Mouse (Mus musculus): Measurements from ENCODE around the gene Atpif1.
"Not testable (repeated sequence)": the region's sequence is repeated elsewhere in the genome, so short reads cannot be mapped to it uniquely, and the experiment has no call there.

Gene Atpif1

DNA sequence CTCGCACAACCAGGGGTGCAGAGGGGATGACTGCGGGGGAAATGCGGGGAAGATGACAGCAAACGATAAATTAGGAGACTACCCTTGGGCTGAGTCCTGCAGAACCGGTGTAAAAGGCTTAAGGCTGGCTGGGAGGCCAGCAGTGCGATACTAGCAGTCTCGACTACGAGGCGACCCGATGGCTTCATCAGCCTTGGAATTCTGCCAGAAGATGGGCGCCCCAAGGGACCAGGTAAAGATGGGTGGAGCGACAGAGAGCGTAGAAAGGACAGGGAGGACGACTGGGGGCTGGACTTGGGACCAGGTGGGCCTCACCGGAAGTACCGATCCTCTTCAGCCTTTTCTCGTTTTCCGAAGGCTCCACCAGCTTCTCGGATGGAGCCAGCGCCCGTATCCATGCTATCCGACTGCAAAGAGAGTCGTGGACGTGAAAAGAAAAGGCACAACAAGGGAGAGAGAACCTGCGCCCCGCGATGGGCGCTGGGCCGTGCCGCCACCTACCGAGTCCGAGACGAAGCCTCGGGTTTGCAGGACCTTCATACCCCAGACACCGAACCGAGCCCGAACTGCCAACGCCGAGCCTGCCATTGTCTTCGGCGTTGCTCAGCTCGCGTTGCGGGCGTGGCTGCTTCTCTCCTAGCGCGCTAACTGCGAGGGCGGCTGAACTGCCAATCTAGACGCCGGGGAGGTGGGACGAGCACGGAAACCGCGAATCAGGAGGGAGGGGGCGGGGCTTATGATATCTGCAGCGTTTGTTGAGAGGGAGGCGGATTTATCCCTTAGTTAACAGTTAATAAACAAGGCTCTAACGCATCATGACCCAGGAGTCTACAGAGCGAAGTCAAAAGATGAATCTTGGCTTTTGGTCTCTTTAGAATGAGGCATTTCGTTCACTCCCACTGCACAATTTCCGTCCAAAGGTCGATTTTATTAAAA is at the start of gene Atpif1:
TSS of gene Atpif1 (minus strand) at position 679 of the 936 bp plus-strand sequence.
- peak; percentile 97 for DNase-seq (ENCODE audit: low read depth, low spot score)

DNA sequence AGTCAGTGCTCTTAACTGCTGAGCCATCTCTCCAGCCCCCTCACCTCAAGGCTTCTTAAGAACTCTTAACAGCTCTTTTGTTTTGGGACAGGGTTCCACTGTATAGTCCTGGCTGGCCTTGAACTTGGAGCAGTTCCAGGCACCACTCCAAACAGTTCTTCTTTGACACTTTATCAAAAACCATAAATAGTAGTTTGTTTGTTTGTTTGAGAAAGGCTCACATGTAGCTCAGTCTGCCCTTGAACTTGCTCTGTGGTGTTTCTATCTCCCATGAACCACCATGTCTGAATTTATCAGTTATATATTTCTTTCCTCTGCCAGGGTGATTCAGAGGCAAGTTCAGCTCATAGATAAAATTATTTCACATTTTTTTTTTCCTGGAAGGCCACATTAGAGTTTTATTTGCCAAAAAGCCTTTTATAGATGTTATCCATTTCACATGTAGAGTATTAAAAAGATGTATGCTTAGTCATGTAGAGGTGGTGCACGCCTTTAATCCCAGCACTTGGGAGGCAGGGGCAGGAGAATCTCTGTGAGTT is 41.4 kb upstream of the Atpif1 start:
- no peak for DNase-seq (ENCODE audit: low read depth, low spot score)

DNA sequence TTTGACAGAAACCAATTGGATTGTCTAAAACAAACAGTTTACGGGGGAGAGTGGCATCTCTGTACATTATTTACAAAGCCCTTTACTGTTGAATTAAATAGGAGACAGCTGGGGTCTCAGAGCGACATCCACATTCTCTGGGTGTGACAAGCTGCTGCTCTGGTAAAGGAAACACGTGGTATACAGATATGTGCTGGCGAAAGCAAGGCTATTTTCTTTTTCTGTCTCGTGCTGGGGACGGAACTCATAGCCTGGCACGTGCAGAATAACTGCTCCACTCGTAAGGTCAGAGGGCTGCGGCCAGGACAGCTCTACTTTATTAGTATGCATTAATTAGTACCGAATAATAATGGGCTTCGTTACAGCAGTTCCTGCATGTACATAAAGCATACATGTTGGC is 39.9 kb upstream of the Atpif1 start:
- no peak for DNase-seq (ENCODE audit: low read depth, low spot score)

DNA sequence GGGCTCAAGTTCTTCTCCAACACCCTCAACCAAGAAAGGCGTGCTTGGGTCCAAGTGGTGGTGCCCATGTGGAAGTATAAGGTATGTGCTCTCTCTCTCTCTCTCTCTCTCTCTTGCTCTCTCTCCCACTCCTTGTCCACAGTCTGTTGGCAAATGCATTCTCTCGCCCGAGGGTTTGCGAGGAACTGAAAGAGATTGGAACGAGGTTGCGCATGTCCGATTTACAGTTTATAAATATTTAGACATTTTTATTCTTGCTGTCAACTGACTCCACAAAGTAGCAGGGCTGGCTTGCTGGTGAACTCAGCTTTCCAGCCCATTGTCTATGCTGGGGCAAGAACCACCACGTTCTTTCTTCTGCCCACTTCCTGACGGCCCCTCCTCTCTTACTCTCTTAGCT is 37.7 kb upstream of the Atpif1 start:
- DNase-seq (ENCODE audit: low read depth, low spot score): no peak

DNA sequence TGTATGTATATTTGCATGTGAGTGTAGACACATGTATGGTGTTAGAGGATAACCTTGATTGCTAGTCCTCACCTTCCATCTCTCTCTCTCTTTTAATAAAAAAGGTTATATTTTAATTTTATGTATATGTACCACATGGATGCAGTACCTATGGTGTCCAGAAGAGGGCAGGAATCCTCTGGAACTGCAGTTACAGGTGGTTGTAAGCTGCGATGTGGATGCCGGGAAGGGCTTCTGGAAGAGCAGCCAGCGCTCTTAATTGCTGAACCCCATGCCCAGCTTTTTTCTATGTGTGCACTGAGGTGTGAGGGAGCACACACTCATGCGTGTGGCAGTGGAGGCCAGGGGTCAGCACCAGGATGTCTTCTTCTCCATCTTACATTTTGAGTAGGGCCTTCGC is 35.7 kb upstream of the Atpif1 start:
- DNase-seq (ENCODE audit: low read depth, low spot score): no peak

DNA sequence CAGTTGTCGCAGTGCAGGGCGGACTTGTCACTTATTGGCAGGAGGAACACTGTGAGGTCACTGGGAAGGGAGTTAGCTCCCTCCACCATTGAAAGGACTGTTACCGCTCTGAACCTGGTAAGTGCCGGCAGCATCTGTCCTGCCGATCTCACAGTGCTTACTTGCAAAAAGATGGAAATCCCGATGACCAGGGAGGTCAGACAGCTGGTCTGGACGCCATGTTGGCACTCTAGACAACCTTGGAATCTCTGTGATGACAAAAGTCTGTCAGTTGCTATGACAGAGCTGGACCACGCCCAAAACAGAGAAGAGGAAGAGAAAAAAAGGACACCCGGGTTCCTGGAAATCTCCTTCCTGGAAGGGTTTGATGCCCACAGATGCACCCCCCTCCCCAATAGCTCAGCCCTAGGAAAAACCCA is 33.9 kb upstream of the Atpif1 start:
- DNase-seq (ENCODE audit: low read depth, low spot score): no peak

DNA sequence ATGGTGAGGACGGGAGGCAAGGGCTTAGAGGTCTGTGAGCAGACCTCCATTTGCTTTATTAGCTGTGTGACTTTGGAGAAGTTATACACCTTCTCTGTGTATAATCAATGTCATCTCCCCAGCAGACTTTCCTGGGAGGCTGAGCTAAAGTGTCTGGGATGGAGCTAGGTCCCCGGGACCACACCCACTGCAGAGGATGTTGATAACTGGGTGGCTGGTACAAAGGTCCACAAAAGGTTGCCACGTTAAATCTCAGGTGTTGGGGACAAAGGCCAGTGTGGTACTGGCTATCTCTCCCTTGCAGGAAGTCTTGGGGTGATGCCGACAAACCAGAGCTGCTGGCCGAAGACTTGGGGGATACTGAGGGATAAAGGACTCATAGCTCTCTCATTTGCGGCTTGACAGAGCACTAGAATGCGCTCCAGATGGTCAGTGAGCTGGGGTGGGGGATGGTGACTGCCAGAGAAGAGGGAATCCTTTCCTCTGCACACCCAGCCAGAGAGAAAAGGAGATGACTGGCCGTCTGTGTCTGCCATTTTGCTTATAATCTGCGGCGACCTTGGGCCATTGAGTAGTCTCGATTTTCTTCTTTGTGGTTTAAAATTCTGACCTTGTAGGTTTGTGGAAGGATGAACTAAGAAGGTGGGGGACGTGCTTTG is 31.8 kb upstream of the Atpif1 start:
- no peak for DNase-seq (ENCODE audit: low read depth, low spot score)

DNA sequence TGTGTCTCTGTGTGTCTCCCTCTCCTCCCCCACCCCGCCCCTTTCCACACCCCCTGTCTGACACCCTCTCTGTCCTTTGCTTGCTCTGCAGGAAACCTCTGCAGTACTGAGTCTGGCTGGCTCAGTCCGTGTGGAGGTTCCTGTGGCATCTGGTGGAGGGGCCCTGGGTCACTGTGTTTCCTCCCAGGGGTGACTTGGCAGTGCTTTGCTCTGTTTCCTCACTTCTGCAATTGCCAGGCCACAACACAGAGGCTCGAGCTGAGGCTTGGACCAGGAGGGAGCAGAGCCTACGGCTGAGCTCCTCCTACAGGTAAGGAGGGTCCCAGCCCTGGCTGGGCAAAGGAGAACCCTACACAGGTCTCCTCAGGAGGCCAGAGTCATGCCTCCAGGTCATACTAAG is 30.5 kb upstream of the Atpif1 start, which contains the start of gene Ptafr:
TSS of gene Ptafr (plus strand) at position 103 of the 400 bp plus-strand sequence.
- DNase-seq (ENCODE audit: low read depth, low spot score): peak; percentile 36

DNA sequence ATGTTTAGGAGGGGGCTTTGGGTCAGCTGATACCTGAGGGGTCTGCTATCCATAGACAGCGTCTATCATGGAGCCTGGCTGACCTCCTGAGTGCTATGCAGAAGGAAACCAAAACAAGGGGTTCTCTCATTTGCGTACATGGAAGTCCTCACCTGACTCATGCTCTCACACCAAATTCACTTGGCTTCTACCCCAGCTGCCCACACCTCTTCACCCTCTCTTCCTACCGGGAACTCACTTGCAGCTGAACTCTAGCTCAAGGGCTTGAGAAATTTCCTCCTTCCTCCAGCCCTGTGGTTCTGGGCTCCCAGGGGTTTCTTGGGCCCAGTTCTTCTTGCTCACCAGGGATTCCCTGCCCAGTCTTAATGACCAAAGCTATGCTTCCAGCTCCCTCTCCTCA is 29.8 kb upstream of the Atpif1 start:
- DNase-seq (ENCODE audit: low read depth, low spot score): no peak

DNA sequence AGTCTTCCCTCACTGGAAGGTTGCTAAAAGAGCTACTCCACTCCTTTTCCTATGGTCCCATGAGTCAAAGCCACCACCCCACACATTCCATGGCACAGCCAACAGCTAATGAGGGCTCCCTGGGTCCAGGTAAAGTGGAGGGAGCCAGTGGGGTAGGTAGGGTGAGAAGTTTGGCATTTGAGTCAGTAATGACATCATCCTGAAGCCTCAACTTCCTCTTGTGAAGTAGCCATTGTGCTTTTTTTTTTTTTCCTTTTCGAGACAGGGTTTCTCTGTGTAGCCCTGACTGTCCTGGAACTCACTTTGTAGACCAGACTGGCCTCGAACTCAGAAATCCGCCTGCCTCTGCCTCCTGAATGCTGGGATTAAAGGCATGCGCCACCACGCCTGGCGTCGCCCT is 22.1 kb upstream of the Atpif1 start:
- DNase-seq (ENCODE audit: low read depth, low spot score): not testable (repeated sequence)

DNA sequence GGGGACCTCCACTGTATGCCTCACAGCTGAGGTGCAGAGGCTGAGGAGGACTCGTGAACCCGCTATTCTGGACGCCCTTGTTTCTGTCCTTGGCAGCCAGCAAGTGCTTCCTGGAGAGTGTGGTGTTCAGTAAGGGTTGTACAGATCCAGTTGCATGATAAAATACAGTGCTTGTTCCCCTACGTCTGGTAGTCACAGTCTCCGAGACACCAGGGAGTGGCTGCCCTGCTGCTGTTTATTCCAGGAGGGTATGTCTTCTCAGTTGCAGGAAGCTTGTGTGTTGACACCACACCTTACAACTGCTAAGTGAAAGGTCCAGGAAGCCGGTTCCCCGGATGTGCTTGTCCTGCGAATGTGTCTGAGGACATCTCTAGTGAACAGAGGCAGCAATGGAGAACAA is 21.2 kb upstream of the Atpif1 start:
- no peak for DNase-seq (ENCODE audit: low read depth, low spot score)

DNA sequence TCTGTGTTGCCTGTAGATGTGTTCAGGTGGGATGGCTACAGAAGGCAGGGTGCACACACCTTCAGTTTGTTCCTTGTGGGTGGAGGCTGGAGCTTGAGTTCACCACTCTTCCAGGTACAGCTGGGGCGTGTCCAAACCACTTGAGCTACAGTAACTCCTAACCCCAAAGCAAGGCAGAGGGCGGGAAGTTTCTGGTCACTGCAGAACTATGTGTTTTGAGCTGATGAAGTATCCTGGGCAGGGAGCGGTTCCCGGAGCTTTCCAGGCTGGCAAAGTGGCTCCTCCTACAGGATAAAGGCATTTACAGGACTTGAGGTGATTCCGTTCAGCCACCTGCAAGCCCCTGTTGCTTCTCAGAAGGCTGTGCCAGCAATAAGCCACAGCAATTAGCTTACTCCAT is 20.8 kb upstream of the Atpif1 start:
- DNase-seq (ENCODE audit: low read depth, low spot score): no peak

DNA sequence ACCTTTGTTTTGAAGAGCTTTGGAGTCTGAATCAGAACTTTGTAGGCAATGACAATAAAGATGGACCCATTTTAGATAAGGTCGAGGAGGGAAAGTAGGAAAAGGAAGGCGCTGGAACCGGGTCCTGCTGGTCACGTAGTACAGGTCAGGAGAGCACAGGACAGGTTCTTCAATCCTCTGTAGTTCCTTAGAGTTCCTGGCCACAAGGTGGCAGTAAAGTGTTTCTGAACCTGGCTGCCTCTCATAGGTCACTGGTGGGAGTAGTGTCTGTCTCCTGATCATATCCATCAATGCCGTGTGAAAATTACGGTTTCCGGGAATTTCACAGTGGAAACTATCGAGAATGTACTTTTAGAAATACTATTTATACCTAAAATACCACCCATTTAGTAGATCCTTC is 12.4 kb upstream of the Atpif1 start:
- peak; percentile 74 for DNase-seq (ENCODE audit: low read depth, low spot score)

DNA sequence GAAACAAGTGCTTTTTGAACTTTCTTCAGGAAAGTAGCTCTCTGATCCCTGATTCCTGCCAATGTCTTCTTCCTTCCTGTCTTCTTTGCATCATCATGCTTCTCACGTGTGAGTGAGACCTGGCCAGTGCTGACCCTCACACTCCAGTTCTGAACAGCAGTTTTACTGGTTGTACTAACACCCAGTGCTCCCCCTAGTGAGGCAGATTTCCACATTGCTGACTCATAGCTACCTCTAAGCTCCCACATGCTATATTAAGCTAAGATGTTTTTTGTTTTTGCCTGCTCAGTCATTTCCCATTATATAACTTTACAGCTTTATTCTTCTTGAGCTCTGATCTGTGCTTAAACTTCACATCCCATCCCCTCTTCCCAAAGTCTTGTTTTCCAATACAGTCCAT is 9.3 kb upstream of the Atpif1 start:
- DNase-seq (ENCODE audit: low read depth, low spot score): no peak

DNA sequence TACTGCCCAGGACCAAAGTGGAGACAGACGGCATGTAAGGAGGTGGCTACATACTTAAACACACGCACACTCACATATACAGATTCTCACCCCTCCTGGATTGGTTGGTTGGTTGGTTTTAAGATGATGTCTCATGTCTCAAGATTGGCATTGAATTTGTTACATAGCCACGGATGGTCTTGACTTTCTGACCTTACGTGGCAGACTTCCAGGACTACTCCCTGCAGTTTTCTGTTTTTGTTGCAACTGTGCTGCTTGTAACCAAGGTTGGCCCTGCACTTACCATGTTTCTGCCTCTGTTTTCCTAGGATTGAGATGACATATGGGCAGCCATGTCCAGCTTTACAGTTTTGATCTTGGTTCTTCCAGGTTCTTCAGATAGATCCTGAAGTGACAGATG is 8.0 kb upstream of the Atpif1 start:
- DNase-seq (ENCODE audit: low read depth, low spot score): no peak

DNA sequence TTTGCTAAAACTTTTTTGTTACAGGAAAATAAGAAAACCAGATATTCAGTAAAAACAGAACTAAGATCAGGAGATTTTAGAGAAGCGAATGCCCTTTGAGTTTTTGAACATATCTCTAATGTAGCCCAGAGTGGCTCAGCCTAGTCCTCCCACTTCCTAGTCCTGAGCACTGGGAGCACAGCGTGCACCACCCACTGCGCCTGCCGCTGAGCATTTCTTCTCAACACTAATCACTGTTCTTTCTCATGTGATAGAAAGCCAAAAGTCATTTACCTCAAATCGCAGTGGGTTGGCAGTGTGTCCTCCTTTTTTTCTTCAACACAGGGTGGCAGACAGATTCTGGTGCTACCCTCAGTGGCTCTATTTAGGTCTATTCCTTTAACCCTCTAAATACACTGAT is 6.0 kb upstream of the Atpif1 start:
- no peak for DNase-seq (ENCODE audit: low read depth, low spot score)

DNA sequence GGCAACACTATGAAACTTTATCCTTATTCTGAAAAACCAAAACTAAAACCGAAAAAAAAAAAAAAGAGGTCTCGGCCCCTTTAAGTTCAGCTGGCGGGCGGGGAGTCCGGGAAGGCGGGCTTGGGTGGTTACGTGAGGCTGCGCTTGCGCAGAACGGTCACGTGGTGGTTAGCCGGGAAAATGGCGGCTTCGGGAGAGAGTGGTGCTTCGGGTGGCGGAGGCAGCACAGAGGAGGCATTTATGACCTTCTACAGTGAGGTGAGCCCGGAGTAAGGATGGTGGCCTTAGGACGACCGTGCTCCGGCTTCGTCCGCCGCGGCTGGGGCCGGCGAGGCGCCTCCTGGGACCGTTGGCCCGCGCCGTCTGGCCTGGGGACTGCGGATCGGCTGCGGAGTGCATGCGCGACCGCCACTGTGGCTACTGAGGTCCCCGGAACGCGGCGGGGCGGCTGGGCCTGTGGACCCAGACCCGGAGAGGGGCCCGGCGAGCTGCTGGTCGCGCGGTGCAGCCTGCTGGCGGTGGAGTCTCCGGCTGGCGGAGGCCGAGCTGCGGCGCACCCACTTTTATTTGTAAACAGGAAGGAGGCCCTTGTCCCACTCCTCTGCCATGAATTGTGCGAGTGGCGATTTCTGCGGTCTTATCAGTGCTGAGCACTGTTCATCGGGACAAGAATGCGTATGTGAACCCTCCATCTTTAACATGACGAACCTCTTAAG is 2.1 kb upstream of the Atpif1 start, which contains the start of gene Dnajc8:
TSS of gene Dnajc8 (plus strand) at position 145 of the 716 bp plus-strand sequence.
- DNase-seq (ENCODE audit: low read depth, low spot score): peak; percentile 95

DNA sequence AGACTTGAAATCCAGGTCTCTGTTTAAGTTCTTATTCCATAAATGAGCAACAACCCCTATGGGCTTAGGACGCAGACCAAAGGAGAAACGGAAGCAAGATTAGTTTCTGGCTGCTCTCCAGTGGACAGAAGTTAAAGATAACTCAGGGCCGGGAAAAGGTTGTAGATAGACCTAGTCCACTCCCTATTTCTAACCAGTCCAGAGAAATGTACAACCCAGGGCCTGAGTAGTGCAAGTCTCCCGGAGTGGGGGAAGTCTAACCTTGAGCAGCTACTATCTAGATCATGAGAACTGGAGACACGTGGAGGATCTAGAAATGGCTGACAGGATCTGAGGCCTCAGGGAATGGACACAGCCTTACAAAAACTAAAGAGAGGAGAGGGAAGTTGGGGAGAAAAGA is 963 bp downstream of the Atpif1 start:
- no peak for DNase-seq (ENCODE audit: low read depth, low spot score)

DNA sequence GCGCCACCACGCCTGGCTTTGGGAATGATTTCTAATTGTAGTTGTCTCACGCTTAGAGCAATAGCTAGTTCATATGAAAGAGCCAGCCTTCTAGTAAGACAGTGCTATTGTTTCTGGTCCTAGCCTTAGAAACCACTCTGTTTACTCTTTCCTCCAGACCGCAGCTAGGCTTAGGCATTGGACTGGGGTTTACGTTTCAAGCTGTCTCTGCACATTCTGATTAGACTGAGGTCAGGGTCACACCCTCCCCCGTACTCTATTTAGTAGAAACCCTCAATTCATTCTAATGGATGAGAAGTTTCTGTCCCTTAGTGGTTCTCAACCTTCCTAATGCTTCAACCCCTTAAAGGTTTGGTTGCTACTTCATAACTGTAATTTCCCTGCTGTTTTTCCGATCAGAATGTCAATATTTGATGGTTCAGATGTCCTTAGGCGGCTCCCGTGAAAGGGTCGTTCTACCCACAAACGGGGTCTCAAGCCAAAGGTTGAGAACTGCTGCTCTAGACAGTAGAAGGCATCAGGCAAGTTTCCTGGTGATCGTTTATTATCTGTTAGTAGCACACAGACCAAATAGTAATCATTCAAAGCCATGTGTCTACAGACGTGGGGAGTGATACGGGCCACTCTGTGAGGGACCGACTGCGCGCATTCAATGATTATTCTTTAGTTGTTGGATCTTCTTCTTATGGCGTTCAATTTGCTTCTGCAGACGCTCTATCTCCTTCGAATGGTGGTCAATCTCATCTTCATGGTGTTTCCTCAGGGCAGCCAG is 3.2 kb downstream of the Atpif1 start:
- DNase-seq (ENCODE audit: low read depth, low spot score): no peak

DNA sequence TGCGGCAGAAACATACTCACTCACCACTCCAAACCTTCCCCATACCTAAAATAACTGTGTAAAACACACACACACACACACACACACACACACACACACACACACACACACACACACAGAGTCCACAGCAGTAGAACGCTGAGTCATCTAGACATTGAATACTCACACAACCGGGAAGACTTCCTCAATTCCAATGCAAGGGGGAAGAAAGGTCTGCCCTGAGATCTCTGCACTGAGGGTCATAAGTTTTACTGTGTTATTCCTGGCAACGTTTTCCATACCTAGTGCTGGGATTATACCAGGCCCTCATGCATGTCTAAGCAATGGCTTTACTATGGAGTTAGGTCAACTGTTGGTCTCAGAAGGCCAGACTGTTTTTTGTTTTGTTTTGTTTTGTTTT is 4.1 kb downstream of the Atpif1 start:
- peak; percentile 52 for DNase-seq (ENCODE audit: low read depth, low spot score)

DNA sequence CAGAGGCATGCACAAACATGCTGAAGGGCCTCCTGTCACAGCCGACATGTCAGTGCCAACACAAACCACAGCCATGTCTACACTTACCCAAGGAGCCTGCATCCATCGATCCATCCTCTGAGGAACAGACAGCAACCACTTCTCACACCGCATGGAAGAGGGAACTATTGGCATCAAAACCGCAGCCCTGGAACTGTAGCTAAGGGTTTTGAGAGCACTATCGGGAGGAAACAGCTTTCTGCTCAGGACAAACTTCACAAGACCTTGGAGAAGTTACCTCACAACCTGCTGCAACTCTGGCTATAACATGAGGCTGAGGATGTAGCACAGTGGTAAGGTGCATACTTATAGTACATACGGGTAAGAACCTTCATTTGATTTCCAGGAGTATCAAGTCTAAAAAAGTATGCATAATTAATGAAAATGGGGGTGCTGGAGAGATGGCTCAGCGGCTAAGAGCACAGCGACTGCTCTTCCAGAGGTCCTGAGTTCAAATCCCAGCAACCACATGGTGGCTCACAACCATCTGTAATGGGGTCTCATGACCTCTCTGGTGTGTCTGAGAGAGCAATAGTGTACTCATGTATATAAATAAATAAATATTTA is 5.4 kb downstream of the Atpif1 start:
- no peak for DNase-seq (ENCODE audit: low read depth, low spot score)

Data from A20 (cell line).